Mouse (Mus musculus): ENCODE measurements around the gene Spdye4a. TPM values are rescaled to one million over a fixed set of nuclear protein-coding genes. Genes with fewer than 3 reads are reported as not detected.

The Spdye4a gene
- polyA plus RNA-seq (2021; fragmentation: Nextera tagmentation): not detected in 2 replicates
- long read RNA-seq, experiment 1: 0 reads
- long read RNA-seq, experiment 2: 0 reads

DNA sequence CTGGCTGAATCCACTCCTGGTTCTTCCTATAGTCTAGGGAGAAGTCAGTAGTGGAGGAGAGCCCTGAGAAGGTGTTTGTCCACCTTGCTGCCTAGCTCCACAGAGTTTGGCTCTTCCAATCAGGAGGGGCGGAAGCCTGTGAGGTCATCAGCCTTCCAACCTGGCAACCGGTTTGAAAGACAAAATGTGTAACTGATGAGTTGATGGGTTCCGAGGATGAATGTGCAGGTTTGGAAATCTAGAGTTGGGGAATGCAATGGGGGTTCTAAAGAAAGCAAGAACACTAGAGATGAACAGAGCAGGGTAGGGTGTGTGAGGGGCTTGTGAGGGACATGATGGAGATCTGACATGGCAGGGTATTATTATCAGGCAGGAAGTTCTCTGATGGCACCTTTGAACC lies at the start of gene Spdye4a:
Spdye4a (minus strand) TSS at position 101 of the 400 bp plus-strand sequence.

DNA sequence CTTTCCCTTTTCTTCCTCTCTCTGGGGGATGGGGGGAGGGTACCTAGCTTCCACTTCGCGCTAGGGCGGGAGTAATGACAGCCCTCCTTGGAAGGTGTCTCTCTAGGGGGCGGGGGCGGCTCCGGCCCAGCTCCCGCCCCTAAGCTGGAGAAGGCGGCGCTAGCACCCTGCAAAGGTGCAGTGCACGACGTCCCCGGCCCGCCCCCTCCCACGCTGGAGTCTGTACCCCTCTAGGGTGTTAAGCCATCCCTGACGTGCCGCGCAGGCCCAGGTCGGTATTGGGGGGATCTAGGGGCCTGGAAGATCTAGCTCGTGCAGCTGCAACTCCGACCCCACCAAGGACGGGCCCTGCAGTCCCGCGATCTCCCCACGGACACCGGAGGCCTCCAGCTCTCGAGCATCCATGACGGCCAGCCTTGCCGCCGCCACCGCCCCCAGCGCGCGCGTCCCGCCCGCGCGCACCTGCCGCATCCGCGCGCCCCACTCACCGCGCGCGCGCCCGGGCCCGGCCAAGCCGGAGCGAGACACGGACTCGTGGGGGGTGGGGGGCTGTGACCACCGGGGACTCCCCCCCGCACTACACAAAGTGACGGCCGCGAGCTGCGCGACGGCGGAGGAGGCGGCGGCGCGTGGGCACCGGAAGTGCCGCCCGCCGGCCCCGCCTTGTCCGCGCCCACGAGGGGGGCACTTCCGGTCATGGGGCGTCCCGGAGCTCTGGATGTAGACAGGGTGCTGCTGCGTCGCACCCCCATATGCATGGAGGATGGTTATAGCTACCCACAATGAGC lies 42.9 kb upstream of the Spdye4a start, which contains the start of gene Zfp316:
Zfp316 (minus strand) TSS at position 660 of the 788 bp plus-strand sequence.

DNA sequence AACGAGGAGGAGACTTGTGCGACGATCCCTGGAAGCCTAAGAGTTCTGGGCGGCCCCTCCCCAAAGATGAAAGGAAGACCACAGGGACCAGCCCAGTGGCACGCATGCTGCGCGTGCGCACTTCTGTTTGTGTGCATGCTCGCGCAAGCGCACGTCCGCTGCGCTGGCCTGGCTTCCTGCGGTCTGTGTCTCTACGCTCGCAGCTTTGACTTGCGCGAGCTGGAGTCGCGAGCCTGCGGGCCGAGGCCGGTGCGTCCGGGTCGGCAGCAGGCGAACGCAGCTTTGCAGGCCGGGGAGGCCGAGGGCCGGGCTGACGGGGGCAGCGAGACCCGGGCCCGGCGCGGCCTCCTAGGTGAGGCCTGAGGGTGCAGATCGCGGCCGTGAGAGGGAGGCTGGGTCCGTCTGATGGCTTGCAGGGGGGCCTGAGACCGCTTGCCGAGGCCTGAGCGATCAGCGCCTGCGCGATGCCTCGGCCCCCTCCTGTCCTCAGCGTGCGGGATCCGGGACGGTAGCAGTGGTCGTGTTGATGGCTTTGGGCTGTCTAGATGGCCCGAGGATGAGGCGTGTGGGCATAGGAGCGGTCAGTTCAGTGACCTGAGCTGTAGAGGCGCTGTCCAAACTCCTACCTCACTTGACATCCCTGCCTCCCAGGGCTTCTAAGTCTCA lies 8.5 kb upstream of the Spdye4a start, which contains the start of gene Zfp12:
Zfp12 (plus strand) TSS at position 136 of the 666 bp plus-strand sequence.

DNA sequence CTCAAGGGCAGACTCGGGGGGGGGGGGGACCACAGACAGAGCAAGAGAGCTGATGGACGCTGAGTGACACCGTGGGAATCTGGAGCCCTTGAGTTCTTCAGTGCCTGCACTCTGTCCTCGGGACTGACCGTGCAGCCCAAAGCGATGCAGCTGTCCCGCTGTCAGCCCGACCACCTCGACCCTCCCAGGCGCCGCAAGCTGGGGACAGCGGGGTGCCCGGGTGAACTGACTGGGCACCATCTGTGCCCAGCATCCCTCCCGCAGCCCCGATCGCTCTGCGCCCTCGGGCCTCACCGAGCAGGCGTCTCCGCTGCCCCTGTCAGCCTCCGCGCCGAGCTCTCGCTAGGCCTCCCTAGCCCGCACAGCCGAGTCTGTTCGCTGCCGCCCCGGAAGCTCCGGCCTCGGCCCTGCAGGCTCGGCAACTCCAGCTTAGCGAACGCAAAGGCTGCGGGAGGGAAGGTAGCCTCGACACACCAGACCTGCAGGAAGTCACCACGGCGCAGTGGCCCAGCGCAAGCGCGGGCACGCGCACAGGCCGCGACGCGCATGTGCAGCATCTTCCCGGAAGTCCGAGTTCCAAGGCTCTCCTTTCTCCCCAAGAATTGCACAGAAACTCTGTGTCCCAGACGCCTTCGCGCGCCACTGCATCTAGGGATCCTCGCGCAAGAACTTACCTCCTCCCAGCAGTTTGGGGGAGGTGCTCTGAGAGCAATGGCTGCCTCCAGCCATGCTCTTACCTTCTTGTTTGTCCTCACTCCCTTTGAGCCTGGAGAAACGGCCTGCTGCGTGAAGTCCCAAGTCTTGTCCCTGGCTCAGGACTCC lies 46.2 kb downstream of the Spdye4a start, which contains the start of the genes Rbak and Spdye4b:
Rbak (minus strand) TSS at position 521 of the 822 bp plus-strand sequence.
Spdye4b (plus strand) TSS at position 763 of the 822 bp plus-strand sequence.

Other genes starting within 250 kb of the Spdye4a start
- gene Rnf216, start 113.9 kb downstream of the Spdye4a start, polyA plus RNA-seq (2021; fragmentation: Nextera tagmentation): 13.7 and 15.0 TPM in 2 replicates
- not detected in 2 replicates for gene Olfr718-ps1, start 79.3 kb downstream of the Spdye4a start, polyA plus RNA-seq (2021; fragmentation: Nextera tagmentation)
- gene Rbak, start 46.1 kb downstream of the Spdye4a start, polyA plus RNA-seq (2021; fragmentation: Nextera tagmentation): 4.6 and 4.8 TPM in 2 replicates
- gene Spdye4b, start 45.9 kb downstream of the Spdye4a start, polyA plus RNA-seq (2021; fragmentation: Nextera tagmentation): not detected in 2 replicates
- gene Zfp12, start 8.3 kb upstream of the Spdye4a start, polyA plus RNA-seq (2021; fragmentation: Nextera tagmentation): 4.9 and 5.4 TPM in 2 replicates
- 4.9 and 6.6 TPM in 2 replicates for gene Zfp316, start 43.1 kb upstream of the Spdye4a start, polyA plus RNA-seq (2021; fragmentation: Nextera tagmentation)
- 0.18 and 0.50 TPM in 2 replicates for gene Zfp853, start 66.7 kb upstream of the Spdye4a start, polyA plus RNA-seq (2021; fragmentation: Nextera tagmentation)
- 21.1 and 24.4 TPM in 2 replicates for gene E130309D02Rik, start 88.5 kb upstream of the Spdye4a start, polyA plus RNA-seq (2021; fragmentation: Nextera tagmentation)
- 63.9 and 65.3 TPM in 2 replicates for gene Zdhhc4, start 102.4 kb upstream of the Spdye4a start, polyA plus RNA-seq (2021; fragmentation: Nextera tagmentation)
- gene Grid2ip, start 130.4 kb upstream of the Spdye4a start, polyA plus RNA-seq (2021; fragmentation: Nextera tagmentation): 1.3 TPM in 2 replicates
- gene Kdelr2, start 176.9 kb upstream of the Spdye4a start, polyA plus RNA-seq (2021; fragmentation: Nextera tagmentation): 95.3 and 134 TPM in 2 replicates
- 20.1 and 22.2 TPM in 2 replicates for gene Daglb, start 237.7 kb upstream of the Spdye4a start, polyA plus RNA-seq (2021; fragmentation: Nextera tagmentation)

Measured in layer of hippocampus, adult 6 months (tissue).